Mouse (Mus musculus) myocyte (in vitro differentiated cells): ENCODE measurements around the gene Gnaq. TPM values are rescaled to one million over a fixed set of nuclear protein-coding genes. Genes with fewer than 3 reads are reported as not detected.
A peak's percentile ranks its signal among the peaks of the same experiment; 100 is the strongest.

ENCODE experiments used
- H3K27me3 ChIP-seq: one replicate; pipeline ENCODE4 v1.6.1; 2011; ENCODE audit not compliant: control insufficient read depth, insufficient read depth, insufficient read length
- H3K36me3 ChIP-seq: one replicate; pipeline ENCODE4 v1.6.1; 2011; ENCODE audit not compliant: control insufficient read depth, insufficient read depth
- H3K4me2 ChIP-seq: one replicate; pipeline ENCODE4 v1.6.1; 2011; ENCODE audit warnings: low read depth, control low read depth
- H3K4me3 ChIP-seq: one replicate; pipeline ENCODE4 v1.5.1; 2011; ENCODE audit warnings: mild to moderate bottlenecking, control low read depth, moderate library complexity
- H3K79me2 ChIP-seq: one replicate; pipeline ENCODE4 v1.6.1; 2011; ENCODE audit not compliant: control insufficient read depth, insufficient read depth
- H3ac ChIP-seq: one replicate; pipeline ENCODE4 v1.6.1; 2011; ENCODE audit not compliant: control insufficient read depth, insufficient read length
- CEBPB ChIP-seq: IDR thresholded peaks from 2 replicates; pipeline ENCODE4 v1.6.1; 2011; ENCODE audit warnings: mild to moderate bottlenecking, moderate library complexity; ENCODE audit not compliant: poor library complexity, insufficient read depth, severe bottlenecking
- E2F4 ChIP-seq: IDR thresholded peaks from one replicate; pipeline ENCODE4 v1.6.1; 2011; ENCODE audit warnings: mild to moderate bottlenecking, control low read depth, moderate library complexity; ENCODE audit not compliant: insufficient read depth
- MAX ChIP-seq: IDR thresholded peaks from one replicate; pipeline ENCODE4 v1.6.1; 2011; ENCODE audit warnings: low read depth, mild to moderate bottlenecking, control low read depth
- MYOD1 ChIP-seq, 3 experiments: IDR thresholded peaks; one replicate each; pipeline ENCODE4 v1.6.1; 2011; ENCODE audit warnings: control low read depth in 2 of 3, low read depth in 2 of 3, mild to moderate bottlenecking in 2 of 3, moderate library complexity in 1 of 3; ENCODE audit not compliant: insufficient read length in 2 of 3, control insufficient read depth in 1 of 3
- MYOG ChIP-seq, 3 experiments: IDR thresholded peaks; one replicate each; pipeline ENCODE4 v1.6.1; 2011; ENCODE audit warnings: control low read depth in 2 of 3, low read depth in 2 of 3, mild to moderate bottlenecking in 2 of 3; ENCODE audit not compliant: insufficient read length in 2 of 3, control insufficient read depth in 1 of 3, insufficient read depth in 1 of 3
- POLR2A ChIP-seq: IDR thresholded peaks from one replicate; pipeline ENCODE4 v1.6.1; 2011; ENCODE audit warnings: low read depth, mild to moderate bottlenecking, control low read depth, moderate library complexity; ENCODE audit not compliant: insufficient read length
- POLR2AphosphoS2 ChIP-seq: IDR thresholded peaks from one replicate; pipeline ENCODE4 v1.6.1; 2011; ENCODE audit warnings: low read depth, control low read depth; ENCODE audit not compliant: insufficient read length
- REST ChIP-seq: IDR thresholded peaks from one replicate; pipeline ENCODE4 v1.6.1; 2011; ENCODE audit warnings: mild to moderate bottlenecking, control low read depth, moderate library complexity; ENCODE audit not compliant: insufficient read depth, insufficient read length
- SRF ChIP-seq: IDR thresholded peaks from one replicate; pipeline ENCODE4 v1.6.1; 2011; ENCODE audit warnings: low read depth; ENCODE audit not compliant: control insufficient read depth, insufficient read length
- TCF12 ChIP-seq: IDR thresholded peaks from one replicate; pipeline ENCODE4 v1.6.1; 2011; ENCODE audit warnings: mild to moderate bottlenecking, control low read depth; ENCODE audit not compliant: poor library complexity, insufficient read depth, severe bottlenecking
- TCF3 ChIP-seq: IDR thresholded peaks from one replicate; pipeline ENCODE4 v1.6.1; 2011; ENCODE audit warnings: low read depth, control low read depth; ENCODE audit not compliant: insufficient read length
- USF1 ChIP-seq: IDR thresholded peaks from one replicate; pipeline ENCODE4 v1.6.1; 2011; ENCODE audit warnings: low read depth, mild to moderate bottlenecking, control low read depth, moderate library complexity
- polyA plus RNA-seq: library from polyadenylated mRNA; unstranded; fragments of >200 nt; fragmentation: generic; extraction: Trizol; gene quantifications from one replicate; pipeline ENCODE4 v1.2.1, GENCODE M21; 2012; ENCODE audit warnings: missing spikeins

Gnaq gene
- polyA plus RNA-seq, 1 experiment, result 8.3 TPM

GRCm38 (mm10) chr19:16132340-16132790 lies 266 bp upstream of the Gnaq start:
- TF ChIP-seq POLR2AphosphoS2 (peak; percentile 39), REST (no peak), MAX (no peak), TCF12 (no peak), USF1 (no peak), TCF3 (no peak), CEBPB (no peak), SRF (no peak), MYOG (IDR thresholded peaks at IDR 0.05; ENCODE audit: control insufficient read depth in 1 of 3, insufficient read depth in 1 of 3, insufficient read length in 2 of 3, low read depth in 2 of 3) (peak in 1 of 3 experiments; percentile 2), MYOD1 (IDR thresholded peaks at IDR 0.05; ENCODE audit: control insufficient read depth in 1 of 3, insufficient read length in 2 of 3, low read depth in 2 of 3) (peak in 1 of 3 experiments; percentile 26), POLR2A (peak; percentile 74), E2F4 (no peak)
- H3K79me2 ChIP-seq, result peaks cover 38% of the 10 kb centered on the region
- H3K27me3 ChIP-seq, result no peaks in the 10 kb centered on the region
- H3K4me2 ChIP-seq, result peak overlapping the region; percentile 95
- no peaks in the 10 kb centered on the region for H3K36me3 ChIP-seq
- peak overlapping the region; percentile 51 for H3K4me3 ChIP-seq
- peak overlapping the region; percentile 81 for H3ac ChIP-seq

- H3K27me3 ChIP-seq, result no peaks in the 10 kb centered on the region
- H3K4me3 ChIP-seq, result peak overlapping the region; percentile 51
- H3ac ChIP-seq, result peak overlapping the region; percentile 81
- H3K4me2 ChIP-seq, result peak overlapping the region; percentile 92
- TF ChIP-seq MAX (no peak), MYOD1 (IDR thresholded peaks at IDR 0.05; ENCODE audit: control insufficient read depth in 1 of 3, insufficient read length in 2 of 3, low read depth in 2 of 3) (peak in 1 of 3 experiments; percentile 59), SRF (no peak), POLR2A (peak; percentile 58), MYOG (IDR thresholded peaks at IDR 0.05; ENCODE audit: control insufficient read depth in 1 of 3, insufficient read depth in 1 of 3, insufficient read length in 2 of 3, low read depth in 2 of 3) (peak in 2 of 3 experiments; percentile 23 to 54), REST (no peak), POLR2AphosphoS2 (peak; percentile 29)
- H3K79me2 ChIP-seq, result peaks cover 45% of the 10 kb centered on the region
- H3K36me3 ChIP-seq, result no peaks in the 10 kb centered on the region
These were observed 462 bp downstream of the Gnaq start for GRCm38 (mm10) chr19:16132865-16133720.

- Histone ChIP-seq H3K27me3 (no peaks in the 10 kb centered on the region), H3K4me2 (peak overlapping the region; percentile 92), H3K36me3 (no peaks in the 10 kb centered on the region), H3K4me3 (peak overlapping the region; percentile 51), H3ac (peak overlapping the region; percentile 81), H3K79me2 (peaks cover 54% of the 10 kb centered on the region)
- TF ChIP-seq TCF12 (no peak), MYOG (IDR thresholded peaks at IDR 0.05; ENCODE audit: control insufficient read depth in 1 of 3, insufficient read depth in 1 of 3, insufficient read length in 2 of 3, low read depth in 2 of 3) (no peak), E2F4 (no peak), POLR2AphosphoS2 (no peak), MAX (no peak), TCF3 (no peak), USF1 (no peak), REST (no peak), SRF (no peak), POLR2A (no peak), CEBPB (no peak), MYOD1 (IDR thresholded peaks at IDR 0.05; ENCODE audit: control insufficient read depth in 1 of 3, insufficient read length in 2 of 3, low read depth in 2 of 3) (no peak)
These were observed 1.3 kb downstream of the Gnaq start for GRCm38 (mm10) chr19:16133721-16134570.

- Histone ChIP-seq H3ac (no peak overlapping the region), H3K36me3 (no peaks in the 10 kb centered on the region), H3K4me2 (no peak overlapping the region), H3K4me3 (no peak overlapping the region), H3K79me2 (peaks cover 95% of the 10 kb centered on the region), H3K27me3 (no peaks in the 10 kb centered on the region)
- TF ChIP-seq MAX, result no peak
- no peak for TF ChIP-seq TCF3
- TF ChIP-seq MYOD1 (IDR thresholded peaks at IDR 0.05; ENCODE audit: control insufficient read depth in 1 of 3, insufficient read length in 2 of 3, low read depth in 2 of 3), result no peak
- no peak for TF ChIP-seq TCF12
- TF ChIP-seq POLR2AphosphoS2, result no peak
- no peak for TF ChIP-seq E2F4
- no peak for TF ChIP-seq POLR2A
- TF ChIP-seq MYOG (IDR thresholded peaks at IDR 0.05; ENCODE audit: control insufficient read depth in 1 of 3, insufficient read depth in 1 of 3, insufficient read length in 2 of 3, low read depth in 2 of 3), result no peak
- no peak for TF ChIP-seq REST
- no peak for TF ChIP-seq USF1
- no peak for TF ChIP-seq CEBPB
- TF ChIP-seq SRF, result no peak
These were observed 5.5 kb downstream of the Gnaq start for GRCm38 (mm10) chr19:16138064-16138580.
